In the genomic region with DNA sequence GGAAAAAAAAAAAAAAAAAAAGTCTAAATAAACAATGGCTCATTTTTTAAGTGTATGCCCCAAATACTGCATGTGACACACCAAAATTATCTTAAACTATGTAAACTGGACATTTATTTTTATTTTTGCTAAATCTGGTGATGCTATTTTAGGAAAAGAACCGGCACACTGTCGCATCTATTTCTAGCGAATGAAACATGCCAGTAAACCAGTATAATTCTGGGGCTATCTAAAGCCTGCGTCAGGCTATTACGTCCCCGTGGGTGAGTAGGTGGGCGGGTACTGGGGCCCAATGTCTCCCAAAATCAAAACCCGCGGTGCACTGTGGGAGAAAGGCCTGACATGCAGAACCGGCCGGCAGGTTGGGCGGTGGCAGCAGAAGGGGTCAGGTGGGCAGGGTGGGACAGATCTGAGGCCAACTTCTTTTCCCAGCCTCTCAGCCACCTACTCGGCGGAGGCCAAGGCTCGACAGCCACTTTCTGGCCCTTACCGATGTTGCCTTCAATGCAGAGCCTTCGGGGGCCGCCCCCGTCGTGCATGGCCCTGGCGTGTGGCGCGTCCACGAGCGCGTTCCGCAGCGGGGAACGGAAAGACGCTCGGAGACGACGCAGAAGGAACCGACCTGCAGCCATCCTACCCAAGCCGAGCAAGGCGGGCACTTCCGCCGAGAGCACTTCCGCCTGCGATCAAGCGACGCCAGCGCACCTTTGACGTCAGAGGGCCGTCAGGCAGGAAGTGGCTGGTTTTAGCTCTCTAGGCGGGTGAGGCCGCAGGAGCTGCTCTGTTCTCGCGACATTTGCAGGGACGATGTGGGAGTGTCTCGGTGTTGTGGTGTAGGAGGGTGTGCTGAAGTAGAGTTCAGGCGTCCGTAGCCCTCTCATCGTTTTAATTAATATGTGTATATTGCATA, we compare ENCODE assay signal across 8 mouse cellular contexts. TPM values are rescaled to one million over a fixed set of nuclear protein-coding genes. Genes with fewer than 3 reads are reported as not detected.
DNase-seq lines count a peak whose midpoint lies in the region; ATAC-seq and TF ChIP-seq lines count a peak whose summit lies in the region.

A gene (minus strand): TSS at position 712 of the 910 bp plus-strand sequence.

- peak within 1 kb of the TSS; percentile 83 for H3K9ac ChIP-seq in embryonic facial prominence, embryonic 13.5 days
- peak within 1 kb of the TSS; percentile 82 for H3K9ac ChIP-seq in limb, embryonic 12.5 days (replicated peaks)
- H3K9ac ChIP-seq in midbrain, embryonic 15.5 days: peak within 1 kb of the TSS; percentile 75

- DNase-seq in 3134 (ENCODE audit: extremely low read depth, insufficient read length, low spot score): peak; percentile 97
- peak; percentile 97 to 98 for DNase-seq in adrenal gland, postnatal 36 days
- peak; percentile 97 to 99 for DNase-seq in heart, adult 18-20 months
- peak; percentile 98 for DNase-seq in kidney, adult 2 months
- DNase-seq in spleen, adult 2 months (ENCODE audit: low read depth in 1 of 2, low spot score in 2 of 2): peak; percentile 98 to 99

- peak within 1 kb of the TSS; percentile 69 for H3K4me2 ChIP-seq in embryonic facial prominence, embryonic 13.5 days
- H3K4me2 ChIP-seq in limb, embryonic 12.5 days: peak within 1 kb of the TSS; percentile 72
- H3K4me2 ChIP-seq in midbrain, embryonic 15.5 days: peak within 1 kb of the TSS; percentile 62

- H3K27ac ChIP-seq in embryonic facial prominence, embryonic 13.5 days: peak within 1 kb of the TSS; percentile 96
- peak within 1 kb of the TSS; percentile 90 for H3K27ac ChIP-seq in kidney, adult 2 months (ENCODE audit: insufficient read depth, low read depth, low read length)
- peak within 1 kb of the TSS; percentile 97 for H3K27ac ChIP-seq in limb, embryonic 12.5 days
- H3K27ac ChIP-seq in midbrain, embryonic 15.5 days: peak within 1 kb of the TSS; percentile 95
- H3K27ac ChIP-seq in spleen, adult 2 months (ENCODE audit: insufficient read depth, low read length): peak within 1 kb of the TSS; percentile 98

- H3K4me3 ChIP-seq in embryonic facial prominence, embryonic 13.5 days: peak within 1 kb of the TSS; percentile 68
- peak within 1 kb of the TSS; percentile 84 for H3K4me3 ChIP-seq in kidney, adult 2 months (ENCODE audit: insufficient read depth, low read depth, low read length)
- H3K4me3 ChIP-seq in limb, embryonic 12.5 days (replicated peaks): peak within 1 kb of the TSS; percentile 81
- peak within 1 kb of the TSS; percentile 74 for H3K4me3 ChIP-seq in midbrain, embryonic 15.5 days
- H3K4me3 ChIP-seq in spleen, adult 2 months (ENCODE audit: extremely low read depth, insufficient read depth, insufficient read length): peak within 1 kb of the TSS; percentile 81

- peak; percentile 99 for ATAC-seq in embryonic facial prominence, embryonic 13.5 days (ENCODE audit: insufficient number of reproducible peaks, insufficient read depth, low FRiP score, low TSS enrichment, low read depth)
- peak; percentile 99 for ATAC-seq in limb, embryonic 12.5 days (ENCODE audit: insufficient number of reproducible peaks, insufficient read depth, low FRiP score, low TSS enrichment, low read depth)
- ATAC-seq in midbrain, embryonic 15.5 days (replicated peaks): peak; percentile 100

- no peaks in the 10 kb centered on the region for H3K27me3 ChIP-seq in embryonic facial prominence, embryonic 13.5 days
- no peaks in the 10 kb centered on the region for H3K27me3 ChIP-seq in kidney, adult 2 months (replicated peaks; ENCODE audit: control insufficient read depth, insufficient read depth, low read length)
- no peaks in the 10 kb centered on the region for H3K27me3 ChIP-seq in limb, embryonic 12.5 days
- no peaks in the 10 kb centered on the region for H3K27me3 ChIP-seq in midbrain, embryonic 15.5 days (replicated peaks)
- H3K27me3 ChIP-seq in spleen, adult 2 months (ENCODE audit: control insufficient read depth, insufficient read depth, low read length): no peaks in the 10 kb centered on the region

- TF ChIP-seq POLR2A in kidney, adult 2 months (IDR thresholded peaks at IDR 0.05; ENCODE audit: low read depth, low read length): peak; percentile 48
- peak; percentile 7; the same call in 1 of the 2 replicates for TF ChIP-seq POLR2A in spleen, adult 2 months (IDR thresholded peaks at IDR 0.05; ENCODE audit: low read depth, low read length)

- no peak for TF ChIP-seq CTCF in kidney, adult 2 months (conservative IDR thresholded peaks at IDR 0.05; ENCODE audit: insufficient read depth, insufficient read length, low read depth, low read length)
- TF ChIP-seq CTCF in spleen, adult 2 months (IDR thresholded peaks at IDR 0.05; ENCODE audit: extremely low read depth, insufficient read depth, insufficient read length, insufficient replicate concordance): no peak

- peaks cover 14% of the 10 kb centered on the region for H3K4me1 ChIP-seq in embryonic facial prominence, embryonic 13.5 days
- H3K4me1 ChIP-seq in kidney, adult 2 months (ENCODE audit: control insufficient read depth, insufficient read depth, low read length): peaks cover 19% of the 10 kb centered on the region
- H3K4me1 ChIP-seq in limb, embryonic 12.5 days (replicated peaks): peaks cover 14% of the 10 kb centered on the region
- peaks cover 17% of the 10 kb centered on the region for H3K4me1 ChIP-seq in midbrain, embryonic 15.5 days
- peaks cover 10% of the 10 kb centered on the region; the same call in 1 of the 2 replicates for H3K4me1 ChIP-seq in spleen, adult 2 months (ENCODE audit: control insufficient read depth, insufficient read depth, insufficient read length)

- H3K9me3 ChIP-seq in embryonic facial prominence, embryonic 13.5 days: no peaks in the 10 kb centered on the region
- no peaks in the 10 kb centered on the region for H3K9me3 ChIP-seq in limb, embryonic 12.5 days
- no peaks in the 10 kb centered on the region for H3K9me3 ChIP-seq in midbrain, embryonic 15.5 days

- no peaks in the 10 kb centered on the region for H3K36me3 ChIP-seq in embryonic facial prominence, embryonic 13.5 days
- no peaks in the 10 kb centered on the region for H3K36me3 ChIP-seq in kidney, adult 2 months (ENCODE audit: control insufficient read depth, insufficient read depth, low read length)
- H3K36me3 ChIP-seq in limb, embryonic 12.5 days: no peaks in the 10 kb centered on the region
- no peaks in the 10 kb centered on the region for H3K36me3 ChIP-seq in midbrain, embryonic 15.5 days (replicated peaks)
- 0 out of 2 replicates have a peak, but pooled peaks cover 1% of the 10 kb centered on the region for H3K36me3 ChIP-seq in spleen, adult 2 months (ENCODE audit: control insufficient read depth, insufficient read depth, low read length)

- WGBS in embryonic facial prominence, embryonic 13.5 days: under 1% methylated on average over 54 of the region's 54 CpGs
- WGBS in kidney, adult 2 months: under 1% methylated on average over 54 of the region's 54 CpGs
- under 1% methylated on average over 54 of the region's 54 CpGs for WGBS in limb, embryonic 12.5 days
- WGBS in midbrain, embryonic 15.5 days: under 1% methylated on average over 54 of the region's 54 CpGs
- under 1% methylated on average over 54 of the region's 54 CpGs for WGBS in spleen, adult 2 months

RNA-seq across cellular contexts. Expression of the gene that starts here (rescaled TPM):
- 10 to 100 TPM; 44.5 to 47.5 TPM for total RNA-seq in adrenal gland, postnatal 36 days (2021)
- 89.5 and 100.0 TPM in 2 replicates for polyA plus RNA-seq in embryonic facial prominence, embryonic 13.5 days (2015; fragmentation: Nextera tagmentation; extraction: Ambion mirVana)
- total RNA-seq in heart, adult 18-20 months (2021): 10 to 100 TPM; 34.7 to 35.0 TPM
- polyA plus RNA-seq in kidney, adult 2 months (2012; rRNA removed): 50.0 and 50.5 TPM in 2 replicates
- 77.8 and 82.5 TPM in 2 replicates for polyA plus RNA-seq in limb, embryonic 12.5 days (2016; fragmentation: Nextera tagmentation; extraction: Ambion mirVana)
- 72.2 and 74.0 TPM in 2 replicates for polyA plus RNA-seq in midbrain, embryonic 15.5 days (2015; fragmentation: Nextera tagmentation; extraction: Ambion mirVana)
- polyA plus RNA-seq in spleen, adult 2 months (2012; rRNA removed): 41.8 and 44.9 TPM in 2 replicates

Comparison
In these comparisons a context has a peak if more than half of its experiments do, and no peak if none do; other contexts are left out.
1. Peak in every context shown above with its lines: DNase-seq, ATAC-seq, H3K4me3 ChIP-seq and H3K27ac ChIP-seq.